In the genomic region with DNA sequence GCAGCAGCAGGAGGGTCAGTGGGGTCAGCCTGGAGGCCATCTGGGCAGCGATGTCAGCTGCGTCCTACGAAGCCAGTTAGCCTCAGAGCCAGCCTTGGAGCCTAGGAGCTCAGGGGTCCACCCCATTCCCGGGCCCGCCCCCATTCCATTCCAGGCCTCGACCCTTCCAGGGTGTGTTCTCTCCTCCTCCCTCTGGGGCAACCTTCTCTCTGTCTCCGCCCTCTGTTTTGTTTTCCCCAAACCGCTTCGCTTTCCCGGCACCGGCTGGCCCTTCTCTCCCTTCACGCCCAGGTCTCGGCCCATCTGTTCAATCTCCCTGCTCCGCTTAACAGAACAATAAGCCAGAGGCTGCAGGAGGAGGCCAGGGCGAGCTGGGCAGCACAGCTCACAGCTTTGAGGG, we compare ENCODE assay signal across 9 mouse cellular contexts. TPM values are rescaled to one million over a fixed set of nuclear protein-coding genes. Genes with fewer than 3 reads are reported as not detected.
DNase-seq lines count a peak whose midpoint lies in the region; ATAC-seq lines count a peak whose summit lies in the region.
"Had no signal": no experiment of that assay in that cellular context is flagged by ENCODE, and none has a peak within 500 bp of the region (broad histone marks: within the 10 kb centered on the region; RNA-seq: fewer than 3 reads in every experiment).

No protein-coding gene starts in this region.

- peak overlapping the region; percentile 27 for H3K4me3 ChIP-seq in erythroblast, embryonic 14.5 days (replicated peaks)
- H3K4me3 ChIP-seq in intestine, embryonic 15.5 days (replicated peaks), result peak overlapping the region; percentile 26
- H3K4me3 ChIP-seq in liver, embryonic 12.5 days, result peak overlapping the region; percentile 38
- H3K4me3 ChIP-seq in neural tube, embryonic 12.5 days, result peak overlapping the region; percentile 28

- H3K4me2 ChIP-seq in intestine, embryonic 15.5 days (replicated peaks), result peak overlapping the region; percentile 58
- H3K4me2 ChIP-seq in liver, embryonic 12.5 days, result peak overlapping the region; percentile 48
- peak overlapping the region; percentile 59 for H3K4me2 ChIP-seq in neural tube, embryonic 12.5 days (replicated peaks)

- DNase-seq in embryo, embryonic 10.5 days (ENCODE audit: low spot score), result peak; percentile 93
- peak; percentile 64 to 81 for DNase-seq in gastrocnemius, postnatal 4 days (ENCODE audit: low spot score in 2 of 2)
- peak; percentile 70 for DNase-seq in yolk sac, embryonic 10.5 days (ENCODE audit: low spot score)

- 5% methylated on average over 15 of the region's 15 CpGs for WGBS in intestine, embryonic 15.5 days
- WGBS in liver, embryonic 12.5 days (ENCODE audit: insufficient replicate concordance), result 12% methylated on average over 14 of the region's 15 CpGs
- 1% methylated on average over 15 of the region's 15 CpGs for WGBS in neural tube, embryonic 12.5 days

- H3K36me3 ChIP-seq in erythroblast, embryonic 14.5 days (ENCODE audit: control insufficient read depth), result no peaks in the 10 kb centered on the region; the same call in 1 of the 2 replicates
- no peaks in the 10 kb centered on the region for H3K36me3 ChIP-seq in intestine, embryonic 15.5 days
- 0 out of 2 replicates have a peak, but pooled peaks cover 3% of the 10 kb centered on the region for H3K36me3 ChIP-seq in liver, embryonic 12.5 days
- H3K36me3 ChIP-seq in neural tube, embryonic 12.5 days, result no peaks in the 10 kb centered on the region

- peak overlapping the region; percentile 31 for H3K9ac ChIP-seq in intestine, embryonic 15.5 days
- H3K9ac ChIP-seq in liver, embryonic 12.5 days, result peak overlapping the region; percentile 47
- H3K9ac ChIP-seq in neural tube, embryonic 12.5 days, result peak overlapping the region; percentile 48; the same call in 1 of the 2 replicates

- peaks cover 3% of the 10 kb centered on the region for H3K4me1 ChIP-seq in erythroblast, embryonic 14.5 days (ENCODE audit: control insufficient read depth)
- H3K4me1 ChIP-seq in intestine, embryonic 15.5 days (replicated peaks), result peaks cover 8% of the 10 kb centered on the region; the same call in 1 of the 2 replicates
- H3K4me1 ChIP-seq in liver, embryonic 12.5 days, result peaks cover 10% of the 10 kb centered on the region
- H3K4me1 ChIP-seq in neural tube, embryonic 12.5 days, result peaks cover 6% of the 10 kb centered on the region

- no peaks in the 10 kb centered on the region for H3K9me3 ChIP-seq in erythroblast, embryonic 14.5 days (ENCODE audit: control insufficient read depth, low read length)
- H3K9me3 ChIP-seq in intestine, embryonic 15.5 days, result no peaks in the 10 kb centered on the region
- H3K9me3 ChIP-seq in liver, embryonic 12.5 days (replicated peaks), result no peaks in the 10 kb centered on the region
- no peaks in the 10 kb centered on the region for H3K9me3 ChIP-seq in neural tube, embryonic 12.5 days

- H3K27ac ChIP-seq in intestine, embryonic 15.5 days, result peak overlapping the region; percentile 65
- peak overlapping the region; percentile 37; the same call in 1 of the 2 replicates for H3K27ac ChIP-seq in liver, embryonic 12.5 days
- H3K27ac ChIP-seq in neural tube, embryonic 12.5 days, result peak overlapping the region; percentile 34

- no peak for ATAC-seq in erythroblast, adult 5-6 weeks (replicated peaks; ENCODE audit: low FRiP score, poor library complexity, severe bottlenecking)
- ATAC-seq in intestine, embryonic 15.5 days, result peak; percentile 95
- peak; percentile 58 for ATAC-seq in liver, embryonic 12.5 days
- ATAC-seq in neural tube, embryonic 12.5 days (ENCODE audit: low FRiP score, low read depth), result peak; percentile 95

- H3K27me3 ChIP-seq in erythroblast, embryonic 14.5 days (ENCODE audit: control insufficient read depth), result peaks cover 93% of the 10 kb centered on the region
- no peaks in the 10 kb centered on the region for H3K27me3 ChIP-seq in intestine, embryonic 15.5 days (replicated peaks)
- peaks cover 82% of the 10 kb centered on the region for H3K27me3 ChIP-seq in liver, embryonic 12.5 days (replicated peaks)
- no peaks in the 10 kb centered on the region for H3K27me3 ChIP-seq in neural tube, embryonic 12.5 days (replicated peaks)

RNA-seq across cellular contexts. Expression of a gene that starts 0.5 kb away (rescaled TPM):
- not detected in 2 replicates for polyA plus RNA-seq in erythroblast, embryonic 14.5 days (2012)
- 4.2 and 7.3 TPM in 2 replicates for total RNA-seq in erythroblast, adult 5-6 weeks (2015; ENCODE audit: low replicate concordance)
- 2.1 and 3.1 TPM in 2 replicates for total RNA-seq in erythroblast, adult 5-6 weeks (2017; ENCODE audit: low replicate concordance)
- 10 to 100 TPM; 67.9 to 78.7 TPM for total RNA-seq in gastrocnemius, postnatal 4 days (2021)
- 59.7 and 60.5 TPM in 2 replicates for polyA plus RNA-seq in intestine, embryonic 15.5 days (2015; fragmentation: Nextera tagmentation; extraction: Ambion mirVana)
- polyA plus RNA-seq in liver, embryonic 12.5 days (2016; fragmentation: Nextera tagmentation; extraction: Ambion mirVana), result 30.8 and 32.3 TPM in 2 replicates
- 33.8 and 34.5 TPM in 2 replicates for polyA plus RNA-seq in neural tube, embryonic 12.5 days (2016; fragmentation: Nextera tagmentation; extraction: Ambion mirVana)
- total RNA-seq: common myeloid progenitor, adult 5-6 weeks had no signal

RNA-seq across cellular contexts. Expression of a gene that starts 23.9 kb away (rescaled TPM):
- 9.9 and 22.9 TPM in 2 replicates for polyA plus RNA-seq in erythroblast, embryonic 14.5 days (2012)
- 974 and 1,000 TPM in 2 replicates for total RNA-seq in erythroblast, adult 5-6 weeks (2015; ENCODE audit: low replicate concordance)
- 826 and 843 TPM in 2 replicates for total RNA-seq in erythroblast, adult 5-6 weeks (2017; ENCODE audit: low replicate concordance)
- 10 to 100 TPM; 10.7 to 11.4 TPM for total RNA-seq in gastrocnemius, postnatal 4 days (2021)
- polyA plus RNA-seq in intestine, embryonic 15.5 days (2015; fragmentation: Nextera tagmentation; extraction: Ambion mirVana), result 46.5 TPM in 2 replicates
- 293 and 321 TPM in 2 replicates for polyA plus RNA-seq in liver, embryonic 12.5 days (2016; fragmentation: Nextera tagmentation; extraction: Ambion mirVana)
- polyA plus RNA-seq in neural tube, embryonic 12.5 days (2016; fragmentation: Nextera tagmentation; extraction: Ambion mirVana), result 22.8 and 23.2 TPM in 2 replicates

RNA-seq across cellular contexts. Expression of a gene that starts 31.3 kb away (rescaled TPM):
- polyA plus RNA-seq in erythroblast, embryonic 14.5 days (2012), result 0.10 and 0.76 TPM in 2 replicates
- not detected in 2 replicates for total RNA-seq in erythroblast, adult 5-6 weeks (2015; ENCODE audit: low replicate concordance)
- not detected in 2 replicates for total RNA-seq in erythroblast, adult 5-6 weeks (2017; ENCODE audit: low replicate concordance)
- total RNA-seq in gastrocnemius, postnatal 4 days (2021), result 1 to 10 TPM; 4.0 to 6.3 TPM
- polyA plus RNA-seq in intestine, embryonic 15.5 days (2015; fragmentation: Nextera tagmentation; extraction: Ambion mirVana), result 5.5 and 6.1 TPM in 2 replicates
- 3.8 and 3.9 TPM in 2 replicates for polyA plus RNA-seq in liver, embryonic 12.5 days (2016; fragmentation: Nextera tagmentation; extraction: Ambion mirVana)
- 7.8 and 9.0 TPM in 2 replicates for polyA plus RNA-seq in neural tube, embryonic 12.5 days (2016; fragmentation: Nextera tagmentation; extraction: Ambion mirVana)
- total RNA-seq: common myeloid progenitor, adult 5-6 weeks had no signal

RNA-seq across cellular contexts. Expression of a gene that starts 40.9 kb away (rescaled TPM):
- 145 and 156 TPM in 2 replicates for polyA plus RNA-seq in erythroblast, embryonic 14.5 days (2012)
- 1,364 and 1,503 TPM in 2 replicates for total RNA-seq in erythroblast, adult 5-6 weeks (2015; ENCODE audit: low replicate concordance)
- 1,636 and 1,967 TPM in 2 replicates for total RNA-seq in erythroblast, adult 5-6 weeks (2017; ENCODE audit: low replicate concordance)
- total RNA-seq in gastrocnemius, postnatal 4 days (2021), result under 1 TPM; 0.74 to 0.78 TPM
- polyA plus RNA-seq in intestine, embryonic 15.5 days (2015; fragmentation: Nextera tagmentation; extraction: Ambion mirVana), result 5.1 and 6.0 TPM in 2 replicates
- 49.8 and 52.1 TPM in 2 replicates for polyA plus RNA-seq in liver, embryonic 12.5 days (2016; fragmentation: Nextera tagmentation; extraction: Ambion mirVana)
- 20.5 and 21.4 TPM in 2 replicates for polyA plus RNA-seq in neural tube, embryonic 12.5 days (2016; fragmentation: Nextera tagmentation; extraction: Ambion mirVana)

RNA-seq across cellular contexts. Expression of a gene that starts 47.6 kb away (rescaled TPM):
- 0.18 and 0.22 TPM in 2 replicates for polyA plus RNA-seq in erythroblast, embryonic 14.5 days (2012)
- total RNA-seq in erythroblast, adult 5-6 weeks (2015; ENCODE audit: low replicate concordance), result 53.6 and 64.6 TPM in 2 replicates
- total RNA-seq in erythroblast, adult 5-6 weeks (2017; ENCODE audit: low replicate concordance), result 46.7 and 70.3 TPM in 2 replicates
- 1 to 10 TPM; 6.8 to 8.6 TPM for total RNA-seq in gastrocnemius, postnatal 4 days (2021)
- 26.3 and 26.7 TPM in 2 replicates for polyA plus RNA-seq in intestine, embryonic 15.5 days (2015; fragmentation: Nextera tagmentation; extraction: Ambion mirVana)
- 57.2 and 59.8 TPM in 2 replicates for polyA plus RNA-seq in liver, embryonic 12.5 days (2016; fragmentation: Nextera tagmentation; extraction: Ambion mirVana)
- 36.4 and 37.1 TPM in 2 replicates for polyA plus RNA-seq in neural tube, embryonic 12.5 days (2016; fragmentation: Nextera tagmentation; extraction: Ambion mirVana)

Comparison
In these comparisons a context has a peak if more than half of its experiments do, and no peak if none do; other contexts are left out.
1. RNA of a gene that starts 0.5 kb away (polyA plus RNA-seq): 59.7 to 60.5 TPM in intestine, embryonic 15.5 days, 33.8 to 34.5 TPM in neural tube, embryonic 12.5 days and 30.8 to 32.3 TPM in liver, embryonic 12.5 days; not detected in erythroblast, embryonic 14.5 days; every median in the first group is over 10 times any median in the second.
2. Peak in every context shown above with its lines, with median percentiles within 50 percentile points of each other: H3K4me3 ChIP-seq, DNase-seq, H3K27ac ChIP-seq, H3K4me2 ChIP-seq and H3K9ac ChIP-seq.